Mouse (Mus musculus): ENCODE measurements around the gene Gpam.
"Not testable (repeated sequence)": the region's sequence is repeated elsewhere in the genome, so short reads cannot be mapped to it uniquely, and the experiment has no call there.

Gene Gpam

GRCm38 (mm10) chr19:55127072-55127718 lies at the start of gene Gpam:
Gpam (minus strand) TSS chr19:55127238.
- no peak for DNase-seq (ENCODE audit: low spot score)

GRCm38 (mm10) chr19:55171585-55171984 lies 44.5 kb upstream of the Gpam start:
- no peak for DNase-seq (ENCODE audit: low spot score)

GRCm38 (mm10) chr19:55170399-55170798 lies 43.4 kb upstream of the Gpam start:
- no peak for DNase-seq (ENCODE audit: low spot score)

GRCm38 (mm10) chr19:55169236-55169729 lies 42.2 kb upstream of the Gpam start:
- not testable (repeated sequence) for DNase-seq (ENCODE audit: low spot score)

- no peak for DNase-seq (ENCODE audit: low spot score)
These were observed 41.3 kb upstream of the Gpam start for GRCm38 (mm10) chr19:55168360-55168759.

GRCm38 (mm10) chr19:55167741-55168140 lies 40.7 kb upstream of the Gpam start:
- DNase-seq (ENCODE audit: low spot score): no peak

- no peak for DNase-seq (ENCODE audit: low spot score)
These were observed 39.7 kb upstream of the Gpam start for GRCm38 (mm10) chr19:55166741-55167140.

GRCm38 (mm10) chr19:55165954-55166353 lies 38.9 kb upstream of the Gpam start:
- DNase-seq (ENCODE audit: low spot score): no peak

- DNase-seq (ENCODE audit: low spot score): no peak
These were observed 38.3 kb upstream of the Gpam start for GRCm38 (mm10) chr19:55165183-55165865.

- no peak for DNase-seq (ENCODE audit: low spot score)
These were observed 37.1 kb upstream of the Gpam start for GRCm38 (mm10) chr19:55164162-55164561.

GRCm38 (mm10) chr19:55162271-55162670 lies 35.2 kb upstream of the Gpam start:
- DNase-seq (ENCODE audit: low spot score): no peak

- DNase-seq (ENCODE audit: low spot score): no peak
These were observed 32.8 kb upstream of the Gpam start for GRCm38 (mm10) chr19:55159826-55160225.

GRCm38 (mm10) chr19:55158606-55159005 lies 31.6 kb upstream of the Gpam start:
- no peak for DNase-seq (ENCODE audit: low spot score)

GRCm38 (mm10) chr19:55157029-55157428 lies 30.0 kb upstream of the Gpam start:
- DNase-seq (ENCODE audit: low spot score): no peak

GRCm38 (mm10) chr19:55152983-55153382 lies 25.9 kb upstream of the Gpam start:
- no peak for DNase-seq (ENCODE audit: low spot score)

- DNase-seq (ENCODE audit: low spot score): not testable (repeated sequence)
These were observed 25.2 kb upstream of the Gpam start for GRCm38 (mm10) chr19:55152274-55152673.

GRCm38 (mm10) chr19:55149646-55150045 lies 22.6 kb upstream of the Gpam start:
- no peak for DNase-seq (ENCODE audit: low spot score)

- no peak for DNase-seq (ENCODE audit: low spot score)
These were observed 21.1 kb upstream of the Gpam start for GRCm38 (mm10) chr19:55148109-55148508.

- DNase-seq (ENCODE audit: low spot score): no peak
These were observed 20.5 kb upstream of the Gpam start for GRCm38 (mm10) chr19:55147568-55147967.

GRCm38 (mm10) chr19:55145136-55145535 lies 18.1 kb upstream of the Gpam start:
- DNase-seq (ENCODE audit: low spot score): no peak

GRCm38 (mm10) chr19:55144691-55145090 lies 17.7 kb upstream of the Gpam start:
- no peak for DNase-seq (ENCODE audit: low spot score)

GRCm38 (mm10) chr19:55143391-55144300 lies 16.6 kb upstream of the Gpam start:
- no peak for DNase-seq (ENCODE audit: low spot score)

GRCm38 (mm10) chr19:55139301-55139700 lies 12.3 kb upstream of the Gpam start:
- no peak for DNase-seq (ENCODE audit: low spot score)

Measured in layer of hippocampus, adult 11-12 months (tissue).